Mouse (Mus musculus) C2C12 (cell line): ENCODE data around the gene Ftl1. TPM values are rescaled to one million over a fixed set of nuclear protein-coding genes. Genes with fewer than 3 reads are reported as not detected.

Experiments used
- H3K27me3 ChIP-seq: one replicate; pipeline ENCODE4 v1.6.1; 2011; ENCODE audit not compliant: control insufficient read depth, insufficient read depth, insufficient read length
- H3K36me3 ChIP-seq: one replicate; pipeline ENCODE4 v1.6.1; 2011; ENCODE audit not compliant: control insufficient read depth, insufficient read depth
- H3K4me3 ChIP-seq: one replicate; pipeline ENCODE4 v1.5.1; 2011; ENCODE audit warnings: mild to moderate bottlenecking, control low read depth; ENCODE audit not compliant: poor library complexity, insufficient read depth, severe bottlenecking
- H3K79me2 ChIP-seq: one replicate; pipeline ENCODE4 v1.6.1; 2011; ENCODE audit not compliant: control insufficient read depth, insufficient read depth
- H3K79me3 ChIP-seq: one replicate; pipeline ENCODE4 v1.6.1; 2011; ENCODE audit warnings: low read depth, control low read depth
- H3ac ChIP-seq: one replicate; pipeline ENCODE3; 2011; ENCODE audit warnings: low read depth; ENCODE audit not compliant: control insufficient read depth, insufficient read length
- CEBPB ChIP-seq: IDR thresholded peaks from one replicate; pipeline ENCODE4 v1.6.1; 2011; ENCODE audit warnings: low read depth, mild to moderate bottlenecking, control low read depth, moderate library complexity
- CTCF ChIP-seq: IDR thresholded peaks from one replicate; pipeline ENCODE4 v1.5.1; 2011; ENCODE audit not compliant: control insufficient read depth, insufficient read depth, insufficient read length
- FOSL1 ChIP-seq: IDR thresholded peaks from one replicate; pipeline ENCODE4 v1.8.0; 2011; ENCODE audit warnings: mild to moderate bottlenecking, low read length; ENCODE audit not compliant: poor library complexity, insufficient read depth, severe bottlenecking
- MAX ChIP-seq: IDR thresholded peaks from one replicate; pipeline ENCODE4 v1.6.1; 2011; ENCODE audit warnings: mild to moderate bottlenecking, control low read depth
- MYOD1 ChIP-seq: IDR thresholded peaks from one replicate; pipeline ENCODE4 v1.6.1; 2011; ENCODE audit warnings: low read depth; ENCODE audit not compliant: control insufficient read depth, insufficient read length
- MYOG ChIP-seq: IDR thresholded peaks from one replicate; pipeline ENCODE4 v1.6.1; 2011; ENCODE audit not compliant: control insufficient read depth, insufficient read length; ENCODE audit errors: extremely low read depth
- USF1 ChIP-seq: IDR thresholded peaks from one replicate; pipeline ENCODE4 v1.6.1; 2011; ENCODE audit warnings: low read depth, mild to moderate bottlenecking, control low read depth, moderate library complexity
- polyA plus RNA-seq: library from polyadenylated mRNA; unstranded; fragments of >200 nt; fragmentation: generic; extraction: Trizol; gene quantifications from one replicate; pipeline ENCODE4 v1.2.1, GENCODE M21; 2012; ENCODE audit warnings: missing spikeins

Gene Ftl1
- polyA plus RNA-seq, 1 experiment = 14,288 TPM

GRCm38 (mm10) chr7:45455932-45456696 is 3.6 kb downstream of the Ftl1 start:
- Histone ChIP-seq H3ac (no peak overlapping the region), H3K4me3 (peak overlapping the region; percentile 93), H3K27me3 (no peaks in the 10 kb centered on the region), H3K79me2 (peaks cover 31% of the 10 kb centered on the region), H3K79me3 (peaks cover 27% of the 10 kb centered on the region), H3K36me3 (peaks cover 33% of the 10 kb centered on the region)
- no peak for TF ChIP-seq MAX
- TF ChIP-seq CTCF = no peak
- no peak for TF ChIP-seq FOSL1
- no peak for TF ChIP-seq USF1

DNA sequence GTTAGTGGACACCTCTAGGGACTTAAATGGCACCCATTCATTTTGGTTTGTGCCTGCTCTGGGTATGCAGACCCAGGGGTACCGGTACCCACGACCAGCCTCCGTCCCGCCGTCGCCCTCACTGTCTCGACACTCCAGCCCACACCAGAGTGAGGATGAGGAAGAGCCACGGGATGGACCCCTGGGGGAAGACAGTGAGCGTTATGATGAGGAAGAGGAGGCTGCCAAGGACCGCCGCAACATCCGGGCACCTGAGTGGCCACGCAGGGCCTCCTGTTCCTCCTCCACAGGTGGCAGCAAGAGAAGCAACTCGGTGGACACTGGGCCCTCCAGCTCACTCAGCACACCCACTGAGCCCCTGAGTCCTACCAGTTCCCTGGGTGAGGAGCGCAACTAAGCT is 4.7 kb downstream of the Ftl1 start:
- TF ChIP-seq MYOG = no peak
- no peak for TF ChIP-seq USF1
- no peak for TF ChIP-seq MYOD1
- no peak for TF ChIP-seq CEBPB
- TF ChIP-seq CTCF = no peak
- TF ChIP-seq MAX = no peak
- no peak for TF ChIP-seq FOSL1
- peaks cover 28% of the 10 kb centered on the region for H3K36me3 ChIP-seq
- peaks cover 21% of the 10 kb centered on the region for H3K79me3 ChIP-seq
- no peak overlapping the region for H3ac ChIP-seq
- H3K4me3 ChIP-seq = no peak overlapping the region
- no peaks in the 10 kb centered on the region for H3K27me3 ChIP-seq
- H3K79me2 ChIP-seq = peaks cover 24% of the 10 kb centered on the region

GRCm38 (mm10) chr7:45451344-45451982 is 8.2 kb downstream of the Ftl1 start:
- Histone ChIP-seq H3K27me3 (no peaks in the 10 kb centered on the region), H3K36me3 (peaks cover 18% of the 10 kb centered on the region)

DNA sequence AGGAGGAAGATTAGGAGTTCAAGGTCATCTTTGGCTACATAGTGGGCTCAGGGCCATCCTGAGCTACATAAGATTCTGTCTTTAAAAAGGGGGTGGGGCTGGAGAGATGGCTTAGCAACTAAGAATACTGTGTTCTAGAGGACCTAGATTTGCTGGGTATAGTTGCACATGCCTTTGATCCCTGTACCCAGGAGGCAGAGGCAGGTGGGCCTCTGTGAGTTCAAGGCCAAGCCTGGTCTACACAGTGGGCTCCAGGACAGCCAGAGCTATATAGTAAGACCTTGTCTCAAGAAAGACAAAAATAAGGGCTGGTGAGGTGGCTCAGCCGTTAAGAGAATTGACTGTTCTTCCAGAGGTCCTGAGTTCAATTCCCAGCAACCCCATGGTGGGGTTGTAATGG is 9.7 kb downstream of the Ftl1 start:
- Histone ChIP-seq H3K27me3 (no peaks in the 10 kb centered on the region), H3K36me3 (peaks cover 28% of the 10 kb centered on the region), H3ac (no peak overlapping the region), H3K79me2 (no peaks in the 10 kb centered on the region), H3K4me3 (no peak overlapping the region), H3K79me3 (no peaks in the 10 kb centered on the region)
- no peak for TF ChIP-seq CEBPB
- no peak for TF ChIP-seq MYOG
- no peak for TF ChIP-seq MYOD1
- TF ChIP-seq CTCF = no peak
- no peak for TF ChIP-seq MAX
- no peak for TF ChIP-seq FOSL1
- TF ChIP-seq USF1 = no peak

More at GRCm38 (mm10) chr7:45451344-45451982, 8.2 kb downstream of the Ftl1 start:
- Histone ChIP-seq H3K79me3 (no peaks in the 10 kb centered on the region), H3K4me3 (no peak overlapping the region), H3K79me2 (no peaks in the 10 kb centered on the region), H3ac (no peak overlapping the region)
- TF ChIP-seq USF1 = no peak
- peak; percentile 57 for TF ChIP-seq CTCF
- no peak for TF ChIP-seq CEBPB
- TF ChIP-seq MAX = no peak
- TF ChIP-seq FOSL1 = no peak
- TF ChIP-seq MYOG = no peak
- TF ChIP-seq MYOD1 = no peak

GRCm38 (mm10) chr7:45447325-45447990 is 12.2 kb downstream of the Ftl1 start:
- TF ChIP-seq CTCF (peak; percentile 48), MAX (no peak)
- Histone ChIP-seq H3ac (no peak overlapping the region), H3K4me3 (no peak overlapping the region), H3K79me3 (no peaks in the 10 kb centered on the region), H3K27me3 (no peaks in the 10 kb centered on the region), H3K36me3 (peaks cover 27% of the 10 kb centered on the region), H3K79me2 (no peaks in the 10 kb centered on the region)

GRCm38 (mm10) chr7:45446589-45446988 is 13.1 kb downstream of the Ftl1 start:
- no peaks in the 10 kb centered on the region for H3K27me3 ChIP-seq
- no peaks in the 10 kb centered on the region for H3K79me2 ChIP-seq
- TF ChIP-seq CTCF (no peak), CEBPB (no peak), MYOG (no peak), MAX (no peak), USF1 (no peak), MYOD1 (no peak), FOSL1 (no peak)
- no peaks in the 10 kb centered on the region for H3K79me3 ChIP-seq
- no peak overlapping the region for H3ac ChIP-seq
- H3K4me3 ChIP-seq = no peak overlapping the region
- peaks cover 30% of the 10 kb centered on the region for H3K36me3 ChIP-seq
